Mouse (Mus musculus) CD4-positive, CD25-positive, alpha-beta regulatory T cell, adult 4 months (primary cell): ENCODE measurements around the gene Mrc2. TPM values are rescaled to one million over a fixed set of nuclear protein-coding genes. Genes with fewer than 3 reads are reported as not detected.

Source experiments
- polyA plus RNA-seq, 2 experiments: library from polyadenylated mRNA; unstranded; fragments of 100-300 nt; shearing (Covaris generic); gene quantifications; one replicate each; pipeline ENCODE4 v1.2.1; 2017

The Mrc2 gene
- polyA plus RNA-seq, 2 experiments from 2014 or later, result not detected

Other genes starting within 250 kb of the Mrc2 start
- gene Efcab3, start 229.1 kb upstream of the Mrc2 start, polyA plus RNA-seq, result not detected
- 10 to 100 TPM; 17.6 to 20.1 TPM for gene Mettl2, start 166.2 kb upstream of the Mrc2 start, polyA plus RNA-seq
- gene Gm10842, start 145.8 kb upstream of the Mrc2 start, polyA plus RNA-seq, result not detected
- 10 to 100 TPM; 12.6 to 24.4 TPM for gene Tlk2, start 113.8 kb upstream of the Mrc2 start, polyA plus RNA-seq
- not detected for gene March10, start 164.1 kb downstream of the Mrc2 start, polyA plus RNA-seq